Mouse (Mus musculus): ENCODE measurements around the gene Fam114a1. TPM values are rescaled to one million over a fixed set of nuclear protein-coding genes. Genes with fewer than 3 reads are reported as not detected.

Fam114a1 gene
- polyA plus RNA-seq, 1 experiment from 2014 or later: 20.8 TPM

GRCm38 (mm10) chr5:65019109-65019508 lies 49.2 kb downstream of the Fam114a1 start:
- Histone ChIP-seq H3K4me3 (ENCODE audit: low read depth, low read length) (no peak overlapping the region), H3K9ac (ENCODE audit: low read length) (no peak overlapping the region), H3K4me1 (ENCODE audit: control insufficient read depth, insufficient read depth, low read length) (no peaks in the 10 kb centered on the region), H3K9me3 (ENCODE audit: control insufficient read depth, low read length) (no peaks in the 10 kb centered on the region), H3K4me2 (ENCODE audit: low read depth, severe bottlenecking) (no peak overlapping the region), H3K27ac (replicated peaks; ENCODE audit: low read depth, low read length) (no peak overlapping the region), H3K27me3 (ENCODE audit: control insufficient read depth, insufficient read depth, low read length) (no peaks in the 10 kb centered on the region), H3K36me3 (ENCODE audit: control insufficient read depth, insufficient read depth, low read length) (no peaks in the 10 kb centered on the region; the same call in none of the 2 replicates)
- no peak for DNase-seq (ENCODE audit: low spot score)
- 87% methylated on average over 8 of the region's 8 CpGs for WGBS
- ATAC-seq (ENCODE audit: insufficient number of reproducible peaks, low FRiP score, low TSS enrichment, low read depth): no peak

- no peak for ATAC-seq (ENCODE audit: insufficient number of reproducible peaks, low FRiP score, low TSS enrichment, low read depth)
- WGBS: 73% methylated on average over 7 of the region's 7 CpGs
- no peak for DNase-seq (ENCODE audit: low spot score)
- Histone ChIP-seq H3K36me3 (ENCODE audit: control insufficient read depth, insufficient read depth, low read length) (no peaks in the 10 kb centered on the region; the same call in none of the 2 replicates), H3K27ac (replicated peaks; ENCODE audit: low read depth, low read length) (no peak overlapping the region), H3K4me3 (ENCODE audit: low read depth, low read length) (no peak overlapping the region), H3K27me3 (ENCODE audit: control insufficient read depth, insufficient read depth, low read length) (no peaks in the 10 kb centered on the region), H3K9ac (ENCODE audit: low read length) (no peak overlapping the region), H3K4me2 (ENCODE audit: low read depth, severe bottlenecking) (no peak overlapping the region), H3K4me1 (ENCODE audit: control insufficient read depth, insufficient read depth, low read length) (no peaks in the 10 kb centered on the region), H3K9me3 (ENCODE audit: control insufficient read depth, low read length) (no peaks in the 10 kb centered on the region)
Observed at GRCm38 (mm10) chr5:65019823-65020222, 50.0 kb downstream of the Fam114a1 start.

- Histone ChIP-seq H3K36me3 (ENCODE audit: control insufficient read depth, insufficient read depth, low read length) (no peaks in the 10 kb centered on the region; the same call in none of the 2 replicates), H3K27ac (replicated peaks; ENCODE audit: low read depth, low read length) (no peak overlapping the region), H3K9ac (ENCODE audit: low read length) (no peak overlapping the region), H3K9me3 (ENCODE audit: control insufficient read depth, low read length) (no peaks in the 10 kb centered on the region), H3K27me3 (ENCODE audit: control insufficient read depth, insufficient read depth, low read length) (no peaks in the 10 kb centered on the region), H3K4me1 (ENCODE audit: control insufficient read depth, insufficient read depth, low read length) (no peaks in the 10 kb centered on the region), H3K4me2 (ENCODE audit: low read depth, severe bottlenecking) (no peak overlapping the region), H3K4me3 (ENCODE audit: low read depth, low read length) (no peak overlapping the region)
- WGBS: 96% methylated on average over 4 of the region's 4 CpGs
- ATAC-seq (ENCODE audit: insufficient number of reproducible peaks, low FRiP score, low TSS enrichment, low read depth): no peak
- no peak for DNase-seq (ENCODE audit: low spot score)
Observed at GRCm38 (mm10) chr5:65022006-65022405, 52.1 kb downstream of the Fam114a1 start.

- Histone ChIP-seq H3K36me3 (ENCODE audit: control insufficient read depth, insufficient read depth, low read length) (no peaks in the 10 kb centered on the region), H3K9me3 (ENCODE audit: control insufficient read depth, low read length) (no peaks in the 10 kb centered on the region)
Observed at GRCm38 (mm10) chr5:65024641-65025040, 54.8 kb downstream of the Fam114a1 start.

GRCm38 (mm10) chr5:65025916-65026315 lies 56.0 kb downstream of the Fam114a1 start:
- Histone ChIP-seq H3K9me3 (ENCODE audit: control insufficient read depth, low read length) (no peaks in the 10 kb centered on the region), H3K4me3 (ENCODE audit: low read depth, low read length) (no peak overlapping the region), H3K27me3 (ENCODE audit: control insufficient read depth, insufficient read depth, low read length) (no peaks in the 10 kb centered on the region), H3K4me2 (ENCODE audit: low read depth, severe bottlenecking) (no peak overlapping the region), H3K27ac (replicated peaks; ENCODE audit: low read depth, low read length) (no peak overlapping the region), H3K4me1 (ENCODE audit: control insufficient read depth, insufficient read depth, low read length) (peaks cover 2% of the 10 kb centered on the region; the same call in 1 of the 2 replicates), H3K9ac (ENCODE audit: low read length) (no peak overlapping the region), H3K36me3 (ENCODE audit: control insufficient read depth, insufficient read depth, low read length) (no peaks in the 10 kb centered on the region)
- 46% methylated on average over 6 of the region's 6 CpGs for WGBS
- ATAC-seq (ENCODE audit: insufficient number of reproducible peaks, low FRiP score, low TSS enrichment, low read depth) (no peak), DNase-seq (ENCODE audit: low spot score) (no peak)

More at GRCm38 (mm10) chr5:65024641-65025040, 54.8 kb downstream of the Fam114a1 start:
- no peak for ATAC-seq (ENCODE audit: insufficient number of reproducible peaks, low FRiP score, low TSS enrichment, low read depth)
- no peak overlapping the region for H3K4me2 ChIP-seq (ENCODE audit: low read depth, severe bottlenecking)
- H3K9ac ChIP-seq (ENCODE audit: low read length): no peak overlapping the region
- H3K27ac ChIP-seq (replicated peaks; ENCODE audit: low read depth, low read length): no peak overlapping the region
- no peak for DNase-seq (ENCODE audit: low spot score)
- H3K27me3 ChIP-seq (ENCODE audit: control insufficient read depth, insufficient read depth, low read length): no peaks in the 10 kb centered on the region
- 84% methylated on average over 2 of the region's 2 CpGs for WGBS
- no peak overlapping the region for H3K4me3 ChIP-seq (ENCODE audit: low read depth, low read length)
- H3K4me1 ChIP-seq (ENCODE audit: control insufficient read depth, insufficient read depth, low read length): peaks cover 2% of the 10 kb centered on the region; the same call in 1 of the 2 replicates

GRCm38 (mm10) chr5:65026776-65027175 lies 56.9 kb downstream of the Fam114a1 start:
- Histone ChIP-seq H3K36me3 (ENCODE audit: control insufficient read depth, insufficient read depth, low read length) (no peaks in the 10 kb centered on the region; the same call in 1 of the 2 replicates), H3K4me1 (ENCODE audit: control insufficient read depth, insufficient read depth, low read length) (peaks cover 2% of the 10 kb centered on the region; the same call in 1 of the 2 replicates), H3K9me3 (ENCODE audit: control insufficient read depth, low read length) (no peaks in the 10 kb centered on the region), H3K4me2 (ENCODE audit: low read depth, severe bottlenecking) (no peak overlapping the region), H3K4me3 (ENCODE audit: low read depth, low read length) (no peak overlapping the region), H3K27ac (replicated peaks; ENCODE audit: low read depth, low read length) (no peak overlapping the region), H3K27me3 (ENCODE audit: control insufficient read depth, insufficient read depth, low read length) (no peaks in the 10 kb centered on the region), H3K9ac (ENCODE audit: low read length) (no peak overlapping the region)
- DNase-seq (ENCODE audit: low spot score): no peak
- WGBS: 81% methylated on average over 9 of the region's 9 CpGs
- no peak for ATAC-seq (ENCODE audit: insufficient number of reproducible peaks, low FRiP score, low TSS enrichment, low read depth)

GRCm38 (mm10) chr5:65028019-65028418 lies 58.1 kb downstream of the Fam114a1 start:
- Histone ChIP-seq H3K36me3 (ENCODE audit: control insufficient read depth, insufficient read depth, low read length) (no peaks in the 10 kb centered on the region; the same call in 1 of the 2 replicates), H3K4me1 (ENCODE audit: control insufficient read depth, insufficient read depth, low read length) (peaks cover 2% of the 10 kb centered on the region; the same call in 1 of the 2 replicates), H3K9me3 (ENCODE audit: control insufficient read depth, low read length) (no peaks in the 10 kb centered on the region), H3K27ac (replicated peaks; ENCODE audit: low read depth, low read length) (no peak overlapping the region), H3K27me3 (ENCODE audit: control insufficient read depth, insufficient read depth, low read length) (no peaks in the 10 kb centered on the region), H3K9ac (ENCODE audit: low read length) (no peak overlapping the region), H3K4me2 (ENCODE audit: low read depth, severe bottlenecking) (no peak overlapping the region), H3K4me3 (ENCODE audit: low read depth, low read length) (no peak overlapping the region)
- ATAC-seq (ENCODE audit: insufficient number of reproducible peaks, low FRiP score, low TSS enrichment, low read depth) (no peak), DNase-seq (ENCODE audit: low spot score) (no peak)
- WGBS: 44% methylated on average over 9 of the region's 9 CpGs

- no peaks in the 10 kb centered on the region for H3K27me3 ChIP-seq (ENCODE audit: control insufficient read depth, insufficient read depth, low read length)
- ATAC-seq (ENCODE audit: insufficient number of reproducible peaks, low FRiP score, low TSS enrichment, low read depth) (no peak), DNase-seq (ENCODE audit: low spot score) (no peak)
- no peak overlapping the region for H3K9ac ChIP-seq (ENCODE audit: low read length)
- H3K4me2 ChIP-seq (ENCODE audit: low read depth, severe bottlenecking): no peak overlapping the region
- H3K36me3 ChIP-seq (ENCODE audit: control insufficient read depth, insufficient read depth, low read length): no peaks in the 10 kb centered on the region
- H3K4me1 ChIP-seq (ENCODE audit: control insufficient read depth, insufficient read depth, low read length): no peaks in the 10 kb centered on the region
- no peak overlapping the region for H3K4me3 ChIP-seq (ENCODE audit: low read depth, low read length)
- no peaks in the 10 kb centered on the region for H3K9me3 ChIP-seq (ENCODE audit: control insufficient read depth, low read length)
- no peak overlapping the region for H3K27ac ChIP-seq (replicated peaks; ENCODE audit: low read depth, low read length)
- WGBS: 79% methylated on average over 13 of the region's 13 CpGs
Observed at GRCm38 (mm10) chr5:65036597-65036996, 66.7 kb downstream of the Fam114a1 start.

- DNase-seq (ENCODE audit: low spot score) (no peak), ATAC-seq (ENCODE audit: insufficient number of reproducible peaks, low FRiP score, low TSS enrichment, low read depth) (no peak)
- Histone ChIP-seq H3K4me3 (ENCODE audit: low read depth, low read length) (no peak overlapping the region), H3K27me3 (ENCODE audit: control insufficient read depth, insufficient read depth, low read length) (no peaks in the 10 kb centered on the region), H3K9me3 (ENCODE audit: control insufficient read depth, low read length) (no peaks in the 10 kb centered on the region), H3K27ac (replicated peaks; ENCODE audit: low read depth, low read length) (no peak overlapping the region), H3K4me2 (ENCODE audit: low read depth, severe bottlenecking) (no peak overlapping the region), H3K9ac (ENCODE audit: low read length) (no peak overlapping the region), H3K36me3 (ENCODE audit: control insufficient read depth, insufficient read depth, low read length) (no peaks in the 10 kb centered on the region), H3K4me1 (ENCODE audit: control insufficient read depth, insufficient read depth, low read length) (no peaks in the 10 kb centered on the region)
- WGBS: 77% methylated on average over 9 of the region's 9 CpGs
Observed at GRCm38 (mm10) chr5:65038305-65038704, 68.4 kb downstream of the Fam114a1 start.

All from limb, embryonic 11.5 days (tissue).